Mouse (Mus musculus) inflammation-experienced regulatory T-cells, adult 16 weeks (primary cell): ENCODE data around the gene Il1f5. TPM values are rescaled to one million over a fixed set of nuclear protein-coding genes. Genes with fewer than 3 reads are reported as not detected.

ENCODE experiments used
- polyA plus RNA-seq: library from polyadenylated mRNA; unstranded; fragments of 100-300 nt; shearing (Covaris generic); gene quantifications from one replicate; pipeline ENCODE4 v1.2.1, GENCODE M21; 2017

Il1f5 gene
- not detected for polyA plus RNA-seq

DNA sequence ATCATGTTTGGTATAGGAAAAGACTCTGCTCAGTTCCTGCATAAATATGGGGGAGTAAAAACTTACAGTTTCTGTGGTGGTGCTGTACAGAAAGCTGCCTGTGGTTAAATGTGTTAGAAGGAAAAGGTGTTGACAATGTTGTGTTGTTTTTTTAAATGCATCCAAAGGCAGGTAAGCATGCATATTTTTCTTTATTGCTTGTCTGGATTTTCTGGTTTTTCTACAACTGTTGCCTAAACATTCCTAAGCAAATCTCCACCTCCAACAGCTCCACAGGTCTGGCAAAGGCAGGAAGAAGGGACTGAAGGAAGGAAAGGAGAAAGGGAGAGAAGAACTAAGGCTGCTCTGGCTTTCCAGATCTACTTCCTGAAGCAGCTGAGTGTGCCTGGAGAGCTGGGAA, at the start of gene Il1f5:
Gene Il1f5 (plus strand): TSS at position 301 of the 400 bp plus-strand sequence.

DNA sequence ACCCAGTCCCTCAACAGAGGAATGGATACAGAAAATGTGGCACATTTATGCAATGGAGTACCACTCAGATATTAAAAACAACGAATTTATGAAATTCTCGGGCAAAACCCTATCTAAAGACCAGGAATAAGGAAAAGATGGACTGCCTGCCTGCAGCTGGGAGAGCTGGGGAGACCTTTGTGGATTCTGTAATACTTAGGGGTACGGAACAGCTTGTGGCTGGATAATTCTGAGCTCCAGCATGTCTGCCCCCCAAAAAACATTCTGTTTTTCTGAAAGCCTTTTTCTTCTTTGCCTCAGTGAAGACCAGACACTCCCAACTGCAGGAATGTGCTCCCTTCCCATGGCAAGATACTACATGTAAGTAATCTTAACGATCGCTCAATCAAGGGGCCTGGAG, 14.1 kb downstream of the Il1f5 start, which contains the start of gene Il1f10:
Gene Il1f10 (plus strand): TSS at position 301 of the 400 bp plus-strand sequence.

Other genes starting within 250 kb of the Il1f5 start
- gene Hnmt, start 227.6 kb upstream of the Il1f5 start, polyA plus RNA-seq, result not detected
- not detected for gene Tbpl2, start 180.4 kb upstream of the Il1f5 start, polyA plus RNA-seq
- gene Il1f8, start 123.8 kb upstream of the Il1f5 start, polyA plus RNA-seq, result not detected
- gene Il1f9, start 90.5 kb upstream of the Il1f5 start, polyA plus RNA-seq, result not detected
- gene Il1f6, start 61.5 kb upstream of the Il1f5 start, polyA plus RNA-seq, result not detected
- gene Il1f10, start 14.2 kb downstream of the Il1f5 start, polyA plus RNA-seq, result not detected
- 2.5 TPM for gene Il1rn, start 59.9 kb downstream of the Il1f5 start, polyA plus RNA-seq
- gene Psd4, start 90.6 kb downstream of the Il1f5 start, polyA plus RNA-seq, result 210 TPM
- gene Pax8, start 198.6 kb downstream of the Il1f5 start, polyA plus RNA-seq, result not detected